Mouse (Mus musculus): ENCODE data around the gene Adora1.

Adora1 gene

GRCm38 (mm10) chr1:134215751-134216628, 19.2 kb downstream of the Adora1 start:
- peak; percentile 43 for DNase-seq (ENCODE audit: low spot score)

- DNase-seq (ENCODE audit: low spot score): no peak
Observed at GRCm38 (mm10) chr1:134215059-134215458, 20.2 kb downstream of the Adora1 start.

GRCm38 (mm10) chr1:134213405-134213804, 21.8 kb downstream of the Adora1 start:
- DNase-seq (ENCODE audit: low spot score): no peak

GRCm38 (mm10) chr1:134212351-134212750, 22.9 kb downstream of the Adora1 start:
- DNase-seq (ENCODE audit: low spot score): no peak

- DNase-seq (ENCODE audit: low spot score): peak; percentile 59
Observed at GRCm38 (mm10) chr1:134211631-134212030, 23.6 kb downstream of the Adora1 start.

GRCm38 (mm10) chr1:134211043-134211442, 24.2 kb downstream of the Adora1 start:
- DNase-seq (ENCODE audit: low spot score): no peak

- no peak for DNase-seq (ENCODE audit: low spot score)
Observed at GRCm38 (mm10) chr1:134210179-134210755, 25.0 kb downstream of the Adora1 start.

- DNase-seq (ENCODE audit: low spot score): no peak
Observed at GRCm38 (mm10) chr1:134206085-134206484, 29.1 kb downstream of the Adora1 start.

- no peak for DNase-seq (ENCODE audit: low spot score)
Observed at GRCm38 (mm10) chr1:134205296-134206018, 29.8 kb downstream of the Adora1 start.

- no peak for DNase-seq (ENCODE audit: low spot score)
Observed at GRCm38 (mm10) chr1:134204230-134204629, 31.0 kb downstream of the Adora1 start.

- DNase-seq (ENCODE audit: low spot score): peak; percentile 81
Observed at GRCm38 (mm10) chr1:134201751-134202420, 33.3 kb downstream of the Adora1 start.

- no peak for DNase-seq (ENCODE audit: low spot score)
Observed at GRCm38 (mm10) chr1:134200998-134201686, 34.1 kb downstream of the Adora1 start.

GRCm38 (mm10) chr1:134200481-134200880, 34.8 kb downstream of the Adora1 start:
- DNase-seq (ENCODE audit: low spot score): no peak

- DNase-seq (ENCODE audit: low spot score): no peak
Observed at GRCm38 (mm10) chr1:134198197-134198995, 36.8 kb downstream of the Adora1 start.

- no peak for DNase-seq (ENCODE audit: low spot score)
Observed at GRCm38 (mm10) chr1:134197325-134197982, 37.8 kb downstream of the Adora1 start.

GRCm38 (mm10) chr1:134196386-134196785, 38.8 kb downstream of the Adora1 start:
- peak; percentile 49 for DNase-seq (ENCODE audit: low spot score)

- DNase-seq (ENCODE audit: low spot score): peak; percentile 43
Observed at GRCm38 (mm10) chr1:134195979-134196378, 39.3 kb downstream of the Adora1 start.

- DNase-seq (ENCODE audit: low spot score): no peak
Observed at GRCm38 (mm10) chr1:134195571-134195970, 39.7 kb downstream of the Adora1 start.

GRCm38 (mm10) chr1:134195117-134195516, 40.1 kb downstream of the Adora1 start:
- DNase-seq (ENCODE audit: low spot score): no peak

Data from retina, embryonic 14.5 days (tissue).